Mouse (Mus musculus) embryonic facial prominence, embryonic 15.5 days (tissue): ENCODE data around the gene Cbr1. TPM values are rescaled to one million over a fixed set of nuclear protein-coding genes. Genes with fewer than 3 reads are reported as not detected.

ENCODE experiments used
- ATAC-seq: fragments of 200-750 bp; cut with Nextera tagmentation; 2 replicates; pipeline ENCODE4 v1.8.0; 2017; ENCODE audit warnings: low read depth, moderate TSS enrichment; ENCODE audit not compliant: insufficient number of reproducible peaks, low FRiP score, low TSS enrichment
- H3K27ac ChIP-seq: fragments of 300-500 bp; sonication (generic); replicated peaks from 2 replicates; pipeline ENCODE4 v1.5.1; 2015; ENCODE audit warnings: mild to moderate bottlenecking, inconsistent platforms
- H3K27me3 ChIP-seq: fragments of 300-500 bp; sonication (generic); 2 replicates; pipeline ENCODE4 v1.6.1; 2015; ENCODE audit warnings: inconsistent platforms
- H3K36me3 ChIP-seq: fragments of 300-500 bp; sonication (generic); 2 replicates; pipeline ENCODE4 v1.6.1; 2015; ENCODE audit warnings: mild to moderate bottlenecking, inconsistent platforms
- H3K4me1 ChIP-seq: fragments of 300-500 bp; sonication (generic); 2 replicates; pipeline ENCODE4 v1.6.1; 2015; ENCODE audit warnings: inconsistent platforms
- H3K4me2 ChIP-seq: fragments of 300-500 bp; sonication (generic); replicated peaks from 2 replicates; pipeline ENCODE4 v1.6.1; 2015; ENCODE audit warnings: mild to moderate bottlenecking, inconsistent platforms
- H3K4me3 ChIP-seq: fragments of 300-500 bp; sonication (generic); replicated peaks from 2 replicates; pipeline ENCODE4 v1.5.1; 2015; ENCODE audit warnings: mild to moderate bottlenecking, inconsistent platforms
- H3K9ac ChIP-seq: fragments of 300-500 bp; sonication (generic); 2 replicates; pipeline ENCODE4 v1.6.1; 2015; ENCODE audit warnings: inconsistent platforms
- H3K9me3 ChIP-seq: fragments of 300-500 bp; sonication (generic); replicated peaks from 2 replicates; pipeline ENCODE4 v1.6.1; 2016; ENCODE audit warnings: inconsistent platforms
- WGBS: fragments of 180-500 bp; shearing (Covaris S2); methylation state at CpG from one replicate; pipeline ENCODE4 v1.1.7; 2015; 5-methylcytosine and 5-hydroxymethylcytosine counted together
- polyA plus RNA-seq: library from polyadenylated mRNA; unstranded; fragments of >200 nt; fragmentation: Nextera tagmentation; extraction: Ambion mirVana; gene quantifications from 2 replicates; pipeline ENCODE4 v1.2.1, GENCODE M21; 2015

Cbr1 gene
- polyA plus RNA-seq, 1 experiment from 2014 or later, result 92.8 TPM

DNA sequence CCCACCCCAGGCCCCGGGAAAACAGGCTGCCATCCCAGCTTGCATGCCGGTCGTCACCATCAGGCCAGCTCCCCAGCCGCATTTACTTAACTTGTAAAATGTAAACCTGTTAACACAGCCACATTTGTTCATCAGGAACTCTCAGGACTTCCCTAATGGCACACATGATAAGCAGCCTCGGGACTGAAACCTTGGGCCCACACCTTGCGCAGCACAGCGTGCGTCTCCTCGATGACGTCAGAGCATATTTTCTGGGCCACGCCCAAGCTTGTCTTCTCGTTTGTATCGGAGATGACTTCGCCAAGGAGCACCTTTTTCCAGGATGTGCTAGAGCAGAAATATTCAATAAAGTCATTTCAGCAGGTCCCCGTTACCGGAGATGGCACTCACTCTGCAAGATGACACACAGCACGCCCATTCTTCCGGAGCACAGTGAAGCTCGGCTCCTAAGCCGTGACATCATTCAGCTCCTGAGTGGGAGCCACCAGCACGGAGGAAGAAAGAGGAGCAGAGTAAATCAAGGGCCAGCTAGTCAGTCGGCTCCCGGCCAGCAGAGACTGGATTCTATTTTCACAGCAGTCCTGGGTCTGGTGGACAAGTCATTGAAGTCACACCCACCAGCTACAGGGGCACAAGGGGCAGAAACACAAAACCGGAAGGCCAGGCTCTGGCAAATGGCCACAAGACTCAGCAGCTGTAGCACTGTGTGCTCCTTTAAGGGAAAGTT, 20.5 kb upstream of the Cbr1 start:
- ATAC-seq, result no peak
- H3K4me3 ChIP-seq, result no peak overlapping the region
- WGBS, result 84% methylated on average over 24 of the region's 24 CpGs
- H3K9ac ChIP-seq, result no peak overlapping the region
- peaks cover 32% of the 10 kb centered on the region for H3K36me3 ChIP-seq
- no peak overlapping the region for H3K27ac ChIP-seq
- no peak overlapping the region for H3K4me2 ChIP-seq
- no peaks in the 10 kb centered on the region for H3K4me1 ChIP-seq
- H3K9me3 ChIP-seq, result no peaks in the 10 kb centered on the region
- H3K27me3 ChIP-seq, result no peaks in the 10 kb centered on the region

DNA sequence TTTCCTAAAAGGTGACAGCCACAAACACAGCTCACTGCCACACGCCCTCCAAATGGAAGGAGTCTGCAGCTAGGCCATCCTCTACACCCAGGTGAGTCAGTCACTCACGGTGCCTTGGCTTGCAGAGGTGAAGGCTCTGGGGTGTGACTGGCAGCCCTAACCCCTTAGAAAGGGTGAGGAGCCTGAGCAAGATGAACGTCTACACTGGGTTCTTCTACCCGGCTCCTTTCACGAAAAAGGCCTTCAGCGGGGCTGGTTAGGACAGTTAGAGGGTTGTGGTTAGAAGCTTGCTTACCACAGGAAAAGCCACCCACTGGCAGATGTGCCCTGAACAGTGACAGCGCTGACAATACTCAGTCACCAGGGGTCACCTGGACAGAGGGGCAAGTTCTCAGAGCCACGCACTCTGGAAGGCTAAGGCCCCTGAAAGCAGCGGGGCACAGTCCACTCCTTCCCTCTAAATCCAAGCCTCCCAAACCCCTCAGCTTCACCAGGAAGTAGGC, 19.9 kb upstream of the Cbr1 start:
- H3K27ac ChIP-seq, result no peak overlapping the region
- no peaks in the 10 kb centered on the region for H3K9me3 ChIP-seq
- no peak overlapping the region for H3K9ac ChIP-seq
- peaks cover 39% of the 10 kb centered on the region for H3K36me3 ChIP-seq
- no peaks in the 10 kb centered on the region for H3K4me1 ChIP-seq
- ATAC-seq, result no peak
- 82% methylated on average over 9 of the region's 9 CpGs for WGBS
- H3K27me3 ChIP-seq, result no peaks in the 10 kb centered on the region
- H3K4me3 ChIP-seq, result no peak overlapping the region
- no peak overlapping the region for H3K4me2 ChIP-seq

DNA sequence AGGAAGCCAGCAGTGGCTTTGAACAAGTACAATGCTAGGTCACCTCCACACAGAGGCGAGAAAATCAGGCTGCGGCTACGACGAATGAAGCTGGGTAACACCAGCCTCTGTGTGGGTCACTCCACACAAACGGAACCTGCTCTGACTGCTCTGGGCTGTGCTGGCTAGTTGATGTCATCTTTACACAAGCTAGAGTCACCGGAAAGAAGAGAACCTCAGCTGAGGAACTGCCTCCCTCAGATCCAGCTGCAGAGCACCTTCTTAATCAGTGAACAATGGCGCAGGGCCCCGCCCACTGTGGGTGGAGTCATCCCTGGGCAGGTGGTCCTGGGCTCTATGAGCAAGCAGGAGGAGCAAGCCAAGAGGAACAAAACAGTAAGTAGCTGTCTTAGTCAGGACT, 19.3 kb upstream of the Cbr1 start:
- H3K27ac ChIP-seq, result no peak overlapping the region
- 66% methylated on average over 8 of the region's 8 CpGs for WGBS
- ATAC-seq, result no peak

DNA sequence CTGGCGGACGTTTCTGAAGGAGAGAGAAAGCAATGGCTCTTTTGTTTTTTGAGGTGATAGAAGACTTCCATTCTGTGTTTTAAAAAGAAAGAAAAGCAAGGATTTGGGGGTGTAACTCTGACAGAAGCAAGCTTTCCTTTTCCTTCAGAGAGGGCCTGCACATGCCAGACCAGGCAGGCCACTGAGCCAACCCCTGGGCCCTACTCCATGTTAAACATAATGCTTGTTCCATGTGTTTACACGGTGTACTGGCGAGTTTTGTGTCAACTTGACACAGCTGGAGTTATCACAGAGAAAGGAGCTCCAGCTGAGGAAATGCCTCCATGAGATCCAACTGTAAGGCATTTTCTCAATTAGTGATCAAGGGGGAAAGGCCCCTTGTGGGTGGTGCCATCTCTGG, 17.4 kb upstream of the Cbr1 start:
- Histone ChIP-seq H3K27ac (no peak overlapping the region), H3K27me3 (no peaks in the 10 kb centered on the region), H3K9ac (no peak overlapping the region), H3K4me1 (no peaks in the 10 kb centered on the region), H3K36me3 (peaks cover 50% of the 10 kb centered on the region), H3K4me3 (no peak overlapping the region), H3K9me3 (no peaks in the 10 kb centered on the region), H3K4me2 (no peak overlapping the region)
- 45% methylated on average over 4 of the region's 4 CpGs for WGBS
- ATAC-seq, result no peak

More for the DNA sequence above, 19.3 kb upstream of the Cbr1 start:
- Histone ChIP-seq H3K4me2 (no peak overlapping the region), H3K9me3 (no peaks in the 10 kb centered on the region), H3K9ac (no peak overlapping the region), H3K27me3 (no peaks in the 10 kb centered on the region), H3K4me3 (no peak overlapping the region), H3K4me1 (no peaks in the 10 kb centered on the region), H3K36me3 (peaks cover 43% of the 10 kb centered on the region)

DNA sequence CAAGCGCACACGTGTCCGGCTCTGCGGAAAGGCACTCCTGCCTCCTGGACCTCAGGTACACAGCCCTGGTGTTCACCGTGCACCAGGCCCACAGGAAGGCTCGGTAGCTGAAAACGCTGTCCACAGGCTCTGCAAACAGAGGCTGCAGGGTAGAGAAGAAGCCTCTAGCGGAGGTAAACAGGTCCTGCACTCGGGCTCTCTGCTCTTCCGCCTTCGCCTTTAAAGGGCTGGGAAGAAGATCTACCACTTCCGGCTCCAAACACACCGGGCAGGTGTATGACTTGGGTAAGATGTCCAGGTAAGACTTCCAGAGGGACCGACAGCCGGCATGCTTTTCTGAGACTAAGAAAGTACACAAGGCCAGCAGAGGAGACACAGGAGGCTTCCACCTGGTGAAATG, 14.7 kb upstream of the Cbr1 start:
- Histone ChIP-seq H3K36me3 (peaks cover 48% of the 10 kb centered on the region), H3K4me2 (no peak overlapping the region), H3K4me1 (no peaks in the 10 kb centered on the region), H3K9me3 (no peaks in the 10 kb centered on the region), H3K27ac (no peak overlapping the region), H3K27me3 (no peaks in the 10 kb centered on the region), H3K4me3 (no peak overlapping the region), H3K9ac (no peak overlapping the region)
- ATAC-seq, result no peak
- 92% methylated on average over 15 of the region's 15 CpGs for WGBS

DNA sequence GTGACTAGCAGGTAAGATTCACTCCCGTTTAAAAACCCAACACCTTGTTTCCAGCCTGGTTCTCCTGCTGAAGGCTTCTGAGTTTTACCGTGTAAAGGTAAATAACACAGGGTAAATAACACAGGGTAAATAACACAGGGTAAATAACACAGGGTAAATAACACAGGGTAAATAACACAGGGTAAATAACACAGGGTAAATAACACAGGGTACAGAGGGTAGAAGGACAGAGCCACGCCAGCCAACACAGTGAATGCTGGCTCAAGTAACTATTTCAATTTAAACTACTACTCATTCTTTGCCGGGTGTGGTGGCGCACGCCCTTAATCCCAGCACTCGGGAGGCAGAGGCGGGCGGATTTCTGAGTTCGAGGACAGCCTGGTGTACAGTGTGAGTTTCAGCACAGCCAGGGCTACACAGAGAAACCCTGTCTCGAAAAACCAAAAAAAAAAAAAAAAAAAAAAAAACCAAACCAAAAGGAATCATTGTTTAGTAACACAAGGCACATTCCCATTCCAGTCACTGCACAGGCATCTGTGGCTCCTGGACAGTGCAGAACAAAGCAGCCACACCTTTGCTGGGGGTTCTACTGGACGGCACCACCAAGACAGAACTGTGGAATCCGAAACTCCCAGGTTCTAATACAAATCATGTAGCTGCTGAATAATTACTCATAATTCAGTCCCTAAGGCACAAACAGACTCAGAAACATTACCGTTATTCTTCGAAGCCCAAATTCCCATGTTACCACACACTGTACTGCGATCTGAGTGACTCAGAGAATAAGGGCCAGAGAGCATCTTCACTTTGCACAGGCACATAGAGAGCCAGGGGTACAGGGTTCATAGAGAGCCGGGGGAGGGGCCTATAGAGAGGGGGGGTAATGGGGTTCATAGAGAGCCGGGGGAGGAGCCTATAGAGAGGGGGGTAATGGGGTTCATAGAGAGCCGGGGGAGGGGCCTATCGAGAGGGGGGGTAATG, 13.9 kb upstream of the Cbr1 start:
- no peak for ATAC-seq
- WGBS, result 93% methylated on average over 20 of the region's 20 CpGs
- H3K9ac ChIP-seq, result no peak overlapping the region
- H3K4me1 ChIP-seq, result no peaks in the 10 kb centered on the region
- H3K36me3 ChIP-seq, result peaks cover 47% of the 10 kb centered on the region
- no peak overlapping the region for H3K27ac ChIP-seq
- H3K4me2 ChIP-seq, result no peak overlapping the region
- H3K4me3 ChIP-seq, result no peak overlapping the region
- H3K9me3 ChIP-seq, result no peaks in the 10 kb centered on the region
- no peaks in the 10 kb centered on the region for H3K27me3 ChIP-seq

DNA sequence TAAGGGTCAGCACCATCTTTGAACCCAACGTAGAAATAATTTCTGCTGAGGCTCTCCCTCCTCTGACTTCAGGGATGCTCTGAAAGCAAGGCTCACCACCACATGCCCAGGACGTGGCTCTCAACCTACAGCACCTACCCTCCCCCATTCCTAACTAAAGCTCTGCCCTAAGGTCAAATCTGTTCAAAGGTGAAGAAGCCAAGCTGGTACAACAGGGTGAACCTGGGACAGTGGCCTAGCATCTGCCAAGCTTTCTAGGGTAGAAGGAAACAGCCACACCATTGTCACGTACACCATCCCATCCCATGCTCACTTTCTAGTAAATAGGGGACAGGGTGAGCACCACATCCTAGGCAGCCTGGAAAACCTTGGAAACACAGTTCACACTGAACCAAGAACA, 12.9 kb upstream of the Cbr1 start:
- peaks cover 56% of the 10 kb centered on the region for H3K36me3 ChIP-seq
- 91% methylated on average over 3 of the region's 3 CpGs for WGBS
- no peak for ATAC-seq
- no peaks in the 10 kb centered on the region for H3K4me1 ChIP-seq
- no peak overlapping the region for H3K27ac ChIP-seq
- H3K4me3 ChIP-seq, result no peak overlapping the region
- no peaks in the 10 kb centered on the region for H3K9me3 ChIP-seq
- H3K27me3 ChIP-seq, result no peaks in the 10 kb centered on the region
- no peak overlapping the region for H3K9ac ChIP-seq
- H3K4me2 ChIP-seq, result no peak overlapping the region

DNA sequence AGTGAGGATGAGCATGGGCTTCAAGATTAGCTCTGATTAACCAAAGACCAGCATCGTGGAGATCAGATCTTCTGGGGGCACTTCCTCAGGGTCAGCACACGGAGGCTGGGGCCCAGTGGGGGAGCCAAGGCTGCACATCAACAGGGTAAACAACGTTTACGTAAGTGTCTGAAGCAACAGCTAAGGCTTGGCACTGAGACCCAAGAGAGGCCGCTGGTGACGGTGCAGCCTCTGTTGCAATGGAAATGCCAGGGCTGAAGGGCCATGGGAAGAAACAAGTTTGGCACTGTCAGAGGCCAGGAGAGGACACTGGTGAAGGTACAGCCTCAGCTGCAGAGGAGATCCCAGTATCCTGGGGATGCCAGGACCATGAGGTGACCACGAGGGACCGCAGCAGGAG, 12.2 kb upstream of the Cbr1 start:
- H3K4me1 ChIP-seq, result no peaks in the 10 kb centered on the region
- no peak overlapping the region for H3K4me3 ChIP-seq
- ATAC-seq, result no peak
- H3K27ac ChIP-seq, result no peak overlapping the region
- WGBS, result 92% methylated on average over 8 of the region's 8 CpGs
- H3K4me2 ChIP-seq, result no peak overlapping the region
- H3K9me3 ChIP-seq, result no peaks in the 10 kb centered on the region
- no peaks in the 10 kb centered on the region for H3K27me3 ChIP-seq
- H3K36me3 ChIP-seq, result peaks cover 63% of the 10 kb centered on the region
- no peak overlapping the region for H3K9ac ChIP-seq

DNA sequence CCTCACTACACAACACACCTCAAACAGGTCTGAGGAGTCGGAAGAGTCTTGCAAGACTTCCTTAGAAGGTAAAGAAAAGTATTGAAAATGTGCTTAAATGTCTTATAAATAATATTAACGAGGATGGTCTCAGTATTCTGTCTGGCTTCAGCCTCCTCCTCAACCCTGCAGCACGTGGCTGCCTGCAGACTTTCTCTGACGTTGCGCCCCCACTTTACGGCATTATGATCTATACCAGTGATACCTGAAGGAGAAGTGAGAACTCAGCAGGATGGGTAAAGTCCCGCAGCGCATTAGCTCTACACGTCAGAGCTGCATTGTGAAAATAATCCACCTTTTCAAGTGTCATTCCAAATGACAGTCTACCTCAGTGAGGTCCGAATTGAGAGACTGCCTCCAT, 11.2 kb upstream of the Cbr1 start:
- Histone ChIP-seq H3K4me1 (no peaks in the 10 kb centered on the region), H3K4me3 (no peak overlapping the region), H3K36me3 (peaks cover 60% of the 10 kb centered on the region), H3K9ac (no peak overlapping the region), H3K27ac (no peak overlapping the region), H3K9me3 (no peaks in the 10 kb centered on the region), H3K27me3 (no peaks in the 10 kb centered on the region), H3K4me2 (no peak overlapping the region)
- WGBS, result 92% methylated on average over 10 of the region's 10 CpGs
- ATAC-seq, result no peak

DNA sequence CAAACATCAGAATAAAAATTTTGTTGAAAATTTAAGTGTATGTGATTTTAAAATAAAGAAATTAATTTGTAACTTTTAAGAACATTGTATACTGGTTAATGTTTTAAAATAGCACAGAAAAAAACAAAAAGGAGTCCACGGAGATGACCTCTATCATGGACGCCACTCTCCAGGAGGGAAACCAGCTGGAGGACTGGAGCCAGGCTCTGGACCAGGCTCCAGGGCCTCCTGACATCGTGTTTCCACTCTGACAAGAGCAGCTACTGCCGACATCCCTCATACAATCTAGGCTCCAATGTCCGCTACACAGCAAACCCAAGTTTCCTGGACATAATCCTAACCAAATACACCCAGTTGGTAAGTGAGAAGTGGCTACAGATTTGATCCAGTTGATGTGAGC, 9.9 kb upstream of the Cbr1 start:
- Histone ChIP-seq H3K36me3 (peaks cover 53% of the 10 kb centered on the region), H3K27ac (no peak overlapping the region), H3K9ac (no peak overlapping the region), H3K4me2 (no peak overlapping the region), H3K4me1 (no peaks in the 10 kb centered on the region), H3K27me3 (no peaks in the 10 kb centered on the region), H3K4me3 (no peak overlapping the region), H3K9me3 (no peaks in the 10 kb centered on the region)
- ATAC-seq, result no peak
- WGBS, result 89% methylated on average over 5 of the region's 5 CpGs

DNA sequence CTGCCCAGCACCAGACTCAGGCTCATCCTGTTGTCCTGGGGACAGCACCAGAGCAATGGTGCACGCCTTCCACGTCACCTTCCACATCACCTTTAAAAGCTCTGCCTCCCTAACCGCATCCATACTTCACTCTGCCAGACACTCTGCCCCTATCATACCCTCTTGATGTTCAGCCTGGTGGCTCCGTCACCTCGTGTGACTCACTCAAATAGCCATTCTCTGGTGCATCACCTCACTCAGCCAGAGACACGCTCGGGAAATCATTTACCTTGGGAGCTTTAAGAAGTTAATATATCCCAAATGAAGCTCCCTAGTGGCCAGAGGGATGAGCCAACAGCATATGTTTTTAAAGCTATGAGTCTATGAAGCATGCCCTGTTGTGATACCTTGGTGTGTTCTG, 8.8 kb upstream of the Cbr1 start:
- H3K27me3 ChIP-seq, result no peaks in the 10 kb centered on the region
- H3K36me3 ChIP-seq, result peaks cover 48% of the 10 kb centered on the region
- WGBS, result 89% methylated on average over 7 of the region's 7 CpGs

More for the DNA sequence above, 8.8 kb upstream of the Cbr1 start:
- Histone ChIP-seq H3K9me3 (no peaks in the 10 kb centered on the region), H3K9ac (no peak overlapping the region), H3K4me1 (no peaks in the 10 kb centered on the region), H3K27ac (no peak overlapping the region), H3K4me2 (no peak overlapping the region), H3K4me3 (no peak overlapping the region)
- ATAC-seq, result no peak
